Mouse (Mus musculus): ENCODE data around the gene Gm5089.

DNA sequence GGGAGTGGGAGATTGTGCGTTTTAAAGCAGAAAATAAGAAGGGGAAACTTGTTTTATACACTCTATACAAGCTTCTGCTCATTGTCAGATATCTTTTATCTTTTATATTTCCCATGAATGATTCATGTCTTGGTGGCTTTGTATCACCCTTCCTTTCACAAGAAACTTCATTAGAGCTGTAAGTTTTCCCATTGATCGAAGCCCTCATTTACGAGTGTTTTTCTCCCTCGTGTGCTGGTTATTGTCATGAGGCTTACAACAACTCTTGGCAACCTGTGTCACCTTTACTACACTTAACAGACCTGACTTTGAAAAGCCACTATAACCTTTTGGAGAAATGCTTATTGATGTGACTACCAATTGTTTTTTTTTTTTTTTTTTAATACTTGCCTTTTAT lies 4.6 kb upstream of the Gm5089 start:
- TF ChIP-seq CTCF (IDR thresholded peaks at IDR 0.05; ENCODE audit: borderline replicate concordance, extremely low read depth, insufficient read depth, insufficient read length) (no peak), POLR2A (IDR thresholded peaks at IDR 0.05; ENCODE audit: borderline replicate concordance, extremely low read depth, insufficient read depth, insufficient read length, poor library complexity, severe bottlenecking) (no peak)
